Mouse (Mus musculus) frontal cortex, postnatal 10 days (tissue): ENCODE data around the gene Dnajc13.

Experiments used
- DNase-seq, 2 experiments: peaks; one replicate each; pipeline ENCODE4 v3.0.0; 2022; ENCODE audit warnings: low spot score in 2 of 2, mixed read lengths in 1 of 2

Dnajc13 gene

DNA sequence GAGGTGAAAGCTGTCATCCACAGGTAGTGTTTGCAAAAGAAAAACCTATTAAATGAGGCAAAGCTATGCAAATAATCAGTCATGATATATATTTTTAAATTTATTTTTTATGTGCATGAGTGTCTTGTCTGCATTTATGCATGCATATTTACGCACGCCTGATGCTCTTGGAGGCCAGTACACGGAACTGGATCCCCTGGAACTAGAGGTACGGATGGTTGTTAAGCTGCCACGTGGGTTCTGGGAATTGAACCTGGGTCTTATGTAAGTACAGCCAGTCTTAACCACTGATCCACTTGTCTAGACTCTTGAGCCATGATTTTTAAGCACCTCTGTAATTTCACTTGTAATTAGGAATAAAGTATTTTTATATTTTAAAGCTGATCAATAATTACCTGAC is 79.5 kb downstream of the Dnajc13 start:
- DNase-seq: no peak

DNA sequence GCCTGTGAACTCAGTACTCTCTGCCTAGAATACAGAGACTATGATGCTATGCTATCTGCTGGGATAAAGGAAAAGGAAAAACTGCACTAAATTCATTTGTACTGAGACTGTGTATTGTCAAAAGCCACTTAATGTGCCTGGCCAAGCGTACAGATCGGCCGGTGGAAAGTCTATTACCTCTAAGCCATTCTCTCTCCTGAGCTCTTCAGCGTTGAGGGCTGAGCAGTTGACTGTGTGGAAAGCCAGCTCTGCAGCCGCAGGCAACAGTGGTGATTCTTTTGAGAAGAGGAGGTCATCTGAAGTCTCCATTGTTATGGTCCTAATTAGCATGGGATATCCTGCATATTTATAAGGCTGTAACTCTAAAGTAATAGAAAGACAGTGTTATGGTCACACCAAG is 80.4 kb downstream of the Dnajc13 start:
- no peak for DNase-seq

GRCm38 (mm10) chr9:104181626-104182025 is 81.1 kb downstream of the Dnajc13 start:
- DNase-seq: no peak

DNA sequence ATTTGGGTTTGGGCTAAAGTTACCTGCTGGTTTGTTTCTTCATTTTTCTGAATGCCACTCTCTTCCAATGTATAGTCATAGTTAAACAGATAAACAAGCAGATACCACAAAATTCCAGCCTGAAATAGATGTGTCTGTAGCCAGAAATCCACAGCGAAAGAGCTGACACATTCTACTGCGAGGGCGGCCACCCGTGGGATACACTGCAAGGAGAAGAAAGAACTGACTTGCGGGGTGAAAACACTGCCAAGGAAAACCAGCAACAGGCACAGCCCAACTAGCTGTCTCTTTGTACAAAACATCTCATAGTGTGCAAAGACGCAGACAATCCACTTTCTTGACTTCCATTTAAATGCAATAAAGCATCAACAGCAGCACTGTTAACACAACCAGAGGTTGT is 82.7 kb downstream of the Dnajc13 start:
- no peak for DNase-seq

GRCm38 (mm10) chr9:104172342-104172741 is 90.4 kb downstream of the Dnajc13 start:
- DNase-seq: no peak

DNA sequence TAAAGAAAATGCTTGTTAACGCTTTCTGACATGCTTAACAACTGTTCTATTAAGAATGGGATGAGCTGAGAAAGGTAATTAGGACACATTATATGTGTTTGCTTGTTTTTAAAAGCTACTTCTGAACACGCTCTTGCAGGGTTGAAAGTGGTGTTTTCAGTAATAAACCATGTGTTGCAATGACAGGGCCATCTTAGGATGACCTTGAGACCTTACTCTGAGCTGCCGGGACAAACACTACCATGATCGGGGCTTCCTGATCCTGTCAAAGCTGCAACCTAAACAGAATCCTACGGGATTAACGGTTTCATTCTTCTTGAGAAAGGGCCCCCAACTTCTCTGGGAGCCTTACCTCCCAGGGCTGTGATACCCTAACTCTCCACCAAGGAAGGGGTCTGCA is 91.1 kb downstream of the Dnajc13 start:
- no peak for DNase-seq

DNA sequence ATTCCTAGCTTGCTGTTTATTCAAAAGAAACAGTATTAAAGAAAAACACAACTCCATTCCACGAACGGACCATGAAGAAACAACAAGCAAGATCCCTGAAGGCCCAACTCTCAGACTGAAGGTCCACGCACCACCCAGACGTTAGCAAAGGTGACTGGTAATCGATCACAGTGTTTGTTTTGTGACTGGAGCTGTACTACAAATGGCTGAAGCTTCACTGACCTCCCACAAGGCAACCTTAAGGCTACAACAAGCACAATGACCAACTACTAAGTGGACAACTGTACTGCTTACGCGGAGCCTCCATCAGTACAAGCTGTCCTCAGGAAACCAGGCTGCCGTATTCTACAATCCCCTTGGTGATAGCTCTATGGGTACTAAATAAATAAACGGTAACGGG is 92.7 kb downstream of the Dnajc13 start:
- no peak for DNase-seq

- no peak for DNase-seq
Observed at GRCm38 (mm10) chr9:104165926-104166325, 96.8 kb downstream of the Dnajc13 start.

DNA sequence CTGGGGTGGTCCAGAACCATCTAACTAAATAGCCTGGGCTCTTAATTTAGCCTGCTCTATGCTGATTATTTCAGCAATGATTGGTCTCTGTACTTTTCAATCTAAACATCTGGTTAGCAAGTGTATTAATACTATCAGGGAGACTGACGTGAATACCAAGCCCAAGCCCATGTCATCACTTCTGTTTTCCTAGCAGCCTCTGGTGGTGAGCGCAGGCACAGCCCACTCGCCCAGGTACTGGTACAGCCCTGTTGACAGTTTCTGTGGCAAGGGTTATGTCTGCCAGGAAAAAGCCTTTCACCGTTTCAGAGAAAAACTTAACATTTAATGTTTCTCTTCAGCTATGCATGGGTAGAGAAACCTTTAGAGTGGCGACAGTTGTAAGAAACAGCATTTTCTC is 98.5 kb downstream of the Dnajc13 start:
- DNase-seq: no peak

DNA sequence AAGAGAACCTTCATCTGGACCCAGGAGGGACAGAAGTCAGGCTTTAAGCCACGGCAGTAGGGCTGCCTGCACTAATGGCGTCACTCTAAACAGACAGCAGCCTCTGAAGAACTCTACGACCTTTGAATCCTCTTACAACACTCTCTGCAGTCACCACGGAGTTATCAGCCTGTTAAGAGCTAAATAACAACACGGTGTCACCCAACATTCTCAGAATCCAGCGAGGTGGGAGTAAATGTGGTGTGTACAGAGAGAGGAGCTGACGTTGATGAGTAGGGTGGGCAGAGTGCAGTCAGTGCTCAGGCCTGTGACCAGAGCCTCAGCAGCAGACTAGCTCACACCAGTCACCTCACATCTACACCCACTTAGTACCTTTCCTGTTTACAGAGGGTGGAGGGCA is 101.6 kb downstream of the Dnajc13 start:
- DNase-seq: no peak

DNA sequence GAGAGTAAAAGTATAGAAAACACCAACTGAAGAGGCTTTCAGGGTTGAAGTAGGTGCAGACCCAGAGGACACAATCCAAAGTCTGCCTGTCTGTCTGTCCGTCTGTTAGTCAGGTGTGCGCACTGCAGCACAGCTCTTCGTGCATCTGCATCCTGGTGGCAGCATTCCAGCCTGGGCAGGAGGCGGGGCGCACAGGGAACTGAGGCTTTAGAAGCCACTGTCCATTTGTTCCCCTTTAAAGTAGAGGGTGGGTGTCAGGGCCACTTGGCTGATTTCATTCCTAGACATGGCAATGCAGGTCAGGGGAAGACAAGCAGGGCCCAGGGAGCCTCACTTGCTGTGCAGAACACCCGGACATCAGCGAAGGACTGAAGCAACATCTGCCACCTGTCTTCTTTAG is 105.4 kb downstream of the Dnajc13 start:
- DNase-seq: no peak

DNA sequence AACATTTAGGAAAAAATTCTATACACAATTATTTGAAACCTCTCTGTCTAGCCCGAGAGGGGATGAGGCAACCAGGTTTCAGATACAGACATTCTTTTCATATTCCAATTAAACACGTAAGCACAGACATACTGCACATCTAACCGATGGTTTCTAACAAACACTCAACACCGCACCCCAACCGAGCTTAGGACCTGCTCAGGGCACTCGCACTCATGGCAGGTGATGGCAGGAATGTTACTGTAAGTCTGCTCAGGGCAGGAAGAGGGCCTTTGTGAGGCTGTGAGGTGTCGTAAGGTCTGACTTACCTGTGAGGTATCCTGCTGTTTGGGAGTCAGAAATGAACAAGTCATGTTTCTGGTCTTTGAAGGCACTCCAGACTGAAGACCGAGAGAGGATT is 106.2 kb downstream of the Dnajc13 start:
- DNase-seq: no peak

- DNase-seq: no peak
Observed at GRCm38 (mm10) chr9:104155100-104155715, 107.5 kb downstream of the Dnajc13 start.

DNA sequence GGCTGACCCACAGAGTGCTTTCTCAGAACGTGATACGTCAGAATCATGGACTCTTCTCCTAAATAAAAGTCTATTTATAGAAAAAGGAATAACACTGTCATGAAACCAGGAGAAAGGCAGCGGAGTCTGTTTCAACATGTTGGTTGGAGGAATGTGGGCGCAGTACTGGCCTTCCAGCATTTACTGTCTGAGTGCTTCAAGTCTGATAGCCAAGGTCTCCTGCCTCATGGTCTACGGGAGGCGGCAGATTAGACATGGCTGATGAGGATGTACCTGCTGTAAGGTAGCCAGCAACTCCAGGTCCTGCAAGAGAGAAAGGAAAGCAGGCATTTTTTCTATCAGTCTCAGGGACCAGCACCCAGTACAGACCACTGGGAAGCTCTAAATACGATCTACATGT is 110.6 kb downstream of the Dnajc13 start:
- DNase-seq: no peak

DNA sequence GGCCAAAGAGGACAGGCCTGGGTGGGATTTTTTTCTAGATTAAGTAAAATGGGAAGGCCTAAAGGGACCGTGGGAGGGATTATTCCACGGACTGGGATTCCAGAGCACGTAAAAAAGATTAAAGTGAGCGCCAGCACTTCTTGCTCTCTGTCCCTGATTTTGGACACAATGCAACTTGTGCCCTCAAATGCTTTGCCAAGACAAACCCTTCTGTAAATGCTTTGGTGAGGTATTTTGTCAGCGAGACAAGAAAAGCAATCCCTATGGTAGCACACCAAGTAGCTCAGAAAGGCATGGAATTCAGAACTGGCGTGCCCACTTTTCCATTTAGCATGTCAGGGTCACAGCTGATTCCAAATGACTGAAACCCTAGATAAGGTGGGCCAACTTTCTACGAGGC is 113.8 kb downstream of the Dnajc13 start:
- DNase-seq: no peak

- DNase-seq: no peak
Observed at GRCm38 (mm10) chr9:104146683-104147082, 116.0 kb downstream of the Dnajc13 start.

GRCm38 (mm10) chr9:104144314-104144996 is 118.3 kb downstream of the Dnajc13 start:
- DNase-seq: no peak

- DNase-seq: no peak
Observed at GRCm38 (mm10) chr9:104142805-104143204, 119.9 kb downstream of the Dnajc13 start.

GRCm38 (mm10) chr9:104140351-104140750 is 122.4 kb downstream of the Dnajc13 start:
- no peak for DNase-seq

DNA sequence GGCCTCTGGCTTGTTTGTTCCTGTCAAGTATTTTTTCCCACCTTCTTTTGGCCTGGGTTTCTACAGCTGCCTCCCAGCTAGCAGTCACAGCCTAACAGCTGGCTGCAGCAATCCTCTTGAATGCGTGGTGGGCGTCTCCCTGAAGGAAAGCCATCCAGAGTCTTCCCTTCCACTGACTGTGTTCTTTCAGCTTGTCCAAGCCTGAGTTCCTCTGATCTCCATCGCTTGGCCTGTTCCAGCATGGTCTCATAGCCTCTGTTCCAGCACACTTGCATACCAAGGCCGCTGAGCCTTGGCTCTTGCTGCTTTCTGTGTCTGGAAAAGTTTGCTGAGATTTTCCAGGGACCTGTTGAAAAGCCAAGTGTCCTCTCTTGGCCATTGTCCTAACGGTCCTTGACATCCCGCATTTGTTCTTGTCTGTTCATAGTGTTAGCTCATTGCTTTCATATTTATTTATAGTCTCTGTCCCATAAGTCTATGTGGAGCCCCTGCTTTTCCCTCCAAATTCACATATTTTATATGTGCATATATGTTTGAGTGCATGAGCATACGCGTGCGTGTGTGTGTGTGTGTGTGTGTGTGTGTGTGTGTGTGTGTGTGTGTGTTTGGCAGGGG is 132.5 kb downstream of the Dnajc13 start:
- DNase-seq: no peak

GRCm38 (mm10) chr9:104128110-104128509 is 134.6 kb downstream of the Dnajc13 start:
- DNase-seq: no peak

GRCm38 (mm10) chr9:104126833-104127232 is 135.9 kb downstream of the Dnajc13 start, which contains the start of gene Ackr4:
Gene Ackr4 (minus strand): TSS chr9:104126933.
- DNase-seq: no peak

DNA sequence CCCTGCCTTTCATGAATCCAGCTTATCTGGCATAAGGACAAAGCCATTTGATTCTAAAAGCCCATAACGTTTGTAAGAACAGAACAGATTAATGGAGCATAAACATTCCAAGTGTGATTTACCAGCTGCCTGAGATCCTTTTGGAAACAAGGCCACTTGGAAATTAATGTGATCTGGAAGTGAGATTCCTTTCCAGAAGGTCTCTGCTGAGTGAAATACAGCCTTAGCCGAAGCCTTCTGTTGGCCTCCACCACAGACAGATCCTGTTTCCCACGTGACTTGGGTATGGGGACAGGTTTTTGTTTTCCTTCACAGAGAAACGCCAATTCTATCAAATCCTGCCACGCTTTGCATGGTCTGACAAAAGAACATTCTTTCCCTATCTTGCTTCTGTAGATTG is 139.1 kb downstream of the Dnajc13 start:
- DNase-seq: no peak
